Mouse (Mus musculus): ENCODE data around the gene Pou1f1.

Pou1f1 gene

DNA sequence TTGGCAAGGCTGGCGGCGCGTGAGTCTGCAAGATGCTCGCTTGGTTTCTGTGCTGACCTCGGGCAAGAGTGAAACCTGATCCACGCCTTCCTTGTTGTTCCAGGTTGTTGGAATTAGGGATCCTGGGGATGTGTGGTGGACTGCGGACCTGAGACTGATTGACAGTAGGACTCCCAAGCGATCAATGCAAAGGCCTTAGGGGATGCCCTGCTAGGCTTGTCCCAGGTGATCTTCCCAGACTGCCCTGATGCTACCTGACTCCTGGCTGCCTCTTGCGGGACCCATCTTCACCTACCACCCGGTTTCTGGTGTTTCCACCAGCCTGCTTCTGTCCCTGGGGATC lies 42.5 kb downstream of the Pou1f1 start:
- no peak for DNase-seq (ENCODE audit: extremely low read depth, low read depth, low spot score)

DNA sequence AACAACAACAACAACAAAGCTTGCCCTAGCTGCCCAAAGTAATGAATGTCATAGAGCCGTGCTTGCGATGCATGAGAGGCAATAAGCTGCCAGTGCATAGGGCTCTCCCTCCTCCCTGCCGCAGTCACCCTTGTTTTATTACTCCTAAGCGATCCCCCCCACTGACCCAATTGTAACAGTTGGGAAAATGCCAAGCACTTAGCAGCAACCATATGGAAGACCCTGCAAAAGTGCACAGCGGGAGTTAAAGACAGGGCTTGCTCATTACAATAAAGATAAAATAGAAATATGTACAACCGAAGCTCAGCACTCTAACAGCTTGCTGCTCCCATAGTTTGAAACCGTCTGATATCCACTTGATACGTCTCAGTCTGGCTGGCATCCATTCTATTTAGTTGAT lies 44.0 kb downstream of the Pou1f1 start:
- no peak for DNase-seq (ENCODE audit: extremely low read depth, low read depth, low spot score)

DNA sequence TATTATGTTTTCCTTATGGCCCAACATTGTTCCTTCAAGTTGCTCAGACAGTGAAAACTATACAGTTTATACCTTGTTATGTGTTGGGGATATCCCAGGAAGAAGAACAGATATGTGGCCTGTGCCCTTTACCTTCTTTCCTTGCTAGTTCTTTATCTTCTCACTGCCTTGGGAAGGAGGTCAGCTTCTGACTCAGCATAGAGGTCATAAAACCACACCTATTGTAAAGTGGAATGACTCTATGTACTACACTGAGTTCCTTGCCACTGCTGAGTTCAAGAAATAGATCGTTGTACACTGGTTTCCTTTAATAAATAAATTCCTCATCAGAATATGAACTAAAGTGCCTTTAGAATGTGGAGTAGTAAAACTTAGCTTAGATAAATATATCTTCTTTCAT lies 44.6 kb downstream of the Pou1f1 start:
- no peak for DNase-seq (ENCODE audit: extremely low read depth, low read depth, low spot score)

DNA sequence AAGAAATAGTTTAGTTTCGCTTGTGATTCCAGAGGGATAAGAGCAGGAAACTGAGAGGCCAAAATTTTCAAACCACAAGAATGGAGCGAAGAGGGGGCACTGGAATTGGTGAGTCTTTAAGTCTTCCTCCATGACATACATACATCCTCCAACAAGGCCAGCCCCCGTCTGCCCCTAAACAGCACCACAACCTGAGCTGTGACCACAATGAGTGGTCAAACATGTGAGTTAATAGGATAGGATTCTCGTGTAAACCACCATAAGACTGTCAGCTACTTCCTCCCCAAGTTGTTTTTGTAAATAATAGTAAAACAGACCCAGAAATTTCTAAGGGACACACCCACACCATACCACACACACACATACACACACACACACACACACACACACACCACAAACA lies 48.5 kb downstream of the Pou1f1 start:
- DNase-seq (ENCODE audit: extremely low read depth, low read depth, low spot score): no peak

DNA sequence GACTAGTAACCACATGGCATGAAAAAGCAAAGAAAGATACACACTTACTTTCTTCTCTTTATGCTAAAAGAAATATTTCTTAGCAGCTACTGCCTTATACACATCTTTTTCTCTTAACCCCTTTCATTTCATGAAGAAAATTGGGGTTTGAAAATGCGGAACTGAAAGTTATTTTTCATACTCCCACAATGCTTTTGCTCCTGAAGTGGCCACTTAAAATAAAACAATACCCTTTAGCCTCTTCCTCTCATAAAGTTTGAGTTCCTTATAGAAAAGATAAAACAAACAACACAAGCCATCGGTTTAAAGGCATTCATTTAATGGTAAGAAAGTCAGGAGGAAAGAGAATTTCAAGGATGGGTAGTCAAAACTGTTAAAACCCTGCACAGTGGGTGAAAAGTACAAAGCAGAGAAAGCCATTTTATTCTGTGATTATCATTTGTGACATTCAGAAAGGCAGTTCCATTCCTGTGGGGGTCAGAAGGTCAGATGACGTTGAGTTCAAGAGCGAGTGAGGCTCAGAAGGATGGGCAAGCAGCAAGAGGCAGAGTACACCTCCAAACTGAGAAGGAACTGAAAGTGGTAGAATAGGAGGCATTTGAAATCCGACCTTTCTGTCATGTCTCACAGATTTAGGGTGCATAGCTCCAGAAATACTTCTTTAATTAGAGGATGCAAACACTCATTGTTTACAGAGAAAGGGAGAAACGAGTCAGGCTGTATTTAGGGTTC lies 57.2 kb downstream of the Pou1f1 start:
- no peak for DNase-seq (ENCODE audit: extremely low read depth, low read depth, low spot score)
